In genomic region chr5:136382261-136383005, GRCm38 (mm10) we compare ENCODE assay signal across 14 mouse cellular contexts.
DNase-seq lines count a peak whose midpoint lies in the region; ATAC-seq lines count a peak whose summit lies in the region.
"Had no signal": no experiment of that assay in that cellular context is flagged by ENCODE, and none has a peak within 500 bp of the region (broad histone marks: within the 10 kb centered on the region; RNA-seq: fewer than 3 reads in every experiment).

No protein-coding gene starts in this region.

- no peaks in the 10 kb centered on the region for H3K9me3 ChIP-seq in forebrain, embryonic 13.5 days (replicated peaks)
- H3K9me3 ChIP-seq in forebrain, embryonic 11.5 days (ENCODE audit: control insufficient read depth, low read length) = no peaks in the 10 kb centered on the region
- 0 out of 2 replicates have a peak, but pooled peaks cover 4% of the 10 kb centered on the region for H3K9me3 ChIP-seq in neural tube, embryonic 13.5 days
- H3K9me3 ChIP-seq: embryonic facial prominence, embryonic 12.5 days; midbrain, embryonic 10.5 days; neural tube, embryonic 12.5 days had no signal

- H3K36me3 ChIP-seq in forebrain, embryonic 13.5 days (ENCODE audit: poor library complexity, severe bottlenecking) = 0 out of 2 replicates have a peak, but pooled peaks cover 2% of the 10 kb centered on the region
- H3K36me3 ChIP-seq in forebrain, embryonic 11.5 days (ENCODE audit: control insufficient read depth, insufficient read depth, low read length) = no peaks in the 10 kb centered on the region
- H3K36me3 ChIP-seq in neural tube, embryonic 13.5 days = 0 out of 2 replicates have a peak, but pooled peaks cover 7% of the 10 kb centered on the region
- H3K36me3 ChIP-seq: embryonic facial prominence, embryonic 12.5 days had no signal

- no peak for DNase-seq in forebrain, embryonic 11.5 days (ENCODE audit: low spot score)
- no peak for DNase-seq in neural tube, embryonic 10.5 days (ENCODE audit: extremely low spot score, low spot score)
- peak; percentile 32 for DNase-seq in lung, postnatal 14 days
- DNase-seq in c-Kit-positive CD71-positive TER-119-positive erythroid progenitor cells, embryonic 14.5 days (ENCODE audit: low spot score) = no peak
- no peak for DNase-seq in cerebellum, postnatal 25 days
- DNase-seq: cerebellum, postnatal 14 days; right cerebral cortex, postnatal 25 days had no signal

- no peaks in the 10 kb centered on the region for H3K27me3 ChIP-seq in forebrain, embryonic 13.5 days
- H3K27me3 ChIP-seq in forebrain, embryonic 11.5 days (ENCODE audit: control insufficient read depth, insufficient read depth, low read length) = no peaks in the 10 kb centered on the region
- no peaks in the 10 kb centered on the region for H3K27me3 ChIP-seq in neural tube, embryonic 13.5 days
- H3K27me3 ChIP-seq: embryonic facial prominence, embryonic 12.5 days; neural tube, embryonic 12.5 days had no signal

- WGBS in forebrain, embryonic 13.5 days = 51% methylated on average over 9 of the region's 9 CpGs
- 81% methylated on average over 9 of the region's 9 CpGs for WGBS in forebrain, embryonic 11.5 days
- 73% methylated on average over 9 of the region's 9 CpGs for WGBS in neural tube, embryonic 13.5 days

- peak overlapping the region; percentile 73; the same call in 1 of the 2 replicates for H3K27ac ChIP-seq in forebrain, embryonic 13.5 days
- H3K27ac ChIP-seq in forebrain, embryonic 11.5 days (ENCODE audit: low read depth, low read length) = no peak overlapping the region
- no peak overlapping the region for H3K27ac ChIP-seq in neural tube, embryonic 13.5 days (replicated peaks)
- H3K27ac ChIP-seq: embryonic facial prominence, embryonic 12.5 days; midbrain, embryonic 10.5 days; neural tube, embryonic 12.5 days had no signal

- no peak overlapping the region for H3K4me2 ChIP-seq in forebrain, embryonic 13.5 days
- H3K4me2 ChIP-seq in forebrain, embryonic 11.5 days (ENCODE audit: low read depth, low read length, severe bottlenecking) = no peak overlapping the region
- H3K4me2 ChIP-seq in neural tube, embryonic 13.5 days = no peak overlapping the region
- H3K4me2 ChIP-seq: embryonic facial prominence, embryonic 12.5 days; liver, embryonic 11.5 days; neural tube, embryonic 12.5 days had no signal

- H3K9ac ChIP-seq in forebrain, embryonic 13.5 days = no peak overlapping the region
- no peak overlapping the region for H3K9ac ChIP-seq in forebrain, embryonic 11.5 days (ENCODE audit: low read length)
- H3K9ac ChIP-seq in neural tube, embryonic 13.5 days = no peak overlapping the region
- H3K9ac ChIP-seq: embryonic facial prominence, embryonic 12.5 days; neural tube, embryonic 12.5 days had no signal

- peak; percentile 90 for ATAC-seq in forebrain, embryonic 13.5 days
- no peak for ATAC-seq in forebrain, embryonic 11.5 days (replicated peaks; ENCODE audit: low FRiP score)
- peak; percentile 59 for ATAC-seq in neural tube, embryonic 13.5 days (ENCODE audit: low read depth)
- no peak for ATAC-seq in cerebellum, adult (ENCODE audit: insufficient number of reproducible peaks, low FRiP score, low TSS enrichment)

- peaks cover 27% of the 10 kb centered on the region for H3K4me1 ChIP-seq in forebrain, embryonic 13.5 days
- H3K4me1 ChIP-seq in forebrain, embryonic 11.5 days (replicated peaks; ENCODE audit: control insufficient read depth, insufficient read depth, low read length) = no peaks in the 10 kb centered on the region
- H3K4me1 ChIP-seq in neural tube, embryonic 13.5 days (replicated peaks) = peaks cover 10% of the 10 kb centered on the region
- H3K4me1 ChIP-seq: embryonic facial prominence, embryonic 12.5 days; midbrain, embryonic 10.5 days; neural tube, embryonic 12.5 days had no signal

- no peak overlapping the region for H3K4me3 ChIP-seq in forebrain, embryonic 13.5 days
- H3K4me3 ChIP-seq in forebrain, embryonic 11.5 days (ENCODE audit: low read depth, low read length) = no peak overlapping the region
- H3K4me3 ChIP-seq in neural tube, embryonic 13.5 days = no peak overlapping the region
- H3K4me3 ChIP-seq: embryonic facial prominence, embryonic 12.5 days; midbrain, embryonic 10.5 days; neural tube, embryonic 12.5 days had no signal

Comparison
In these comparisons a context has a peak if more than half of its experiments do, and no peak if none do; other contexts are left out.
1. ATAC-seq: peak in forebrain, embryonic 13.5 days (single experiment) and neural tube, embryonic 13.5 days (single experiment); none in forebrain, embryonic 11.5 days (single experiment) and cerebellum, adult (single experiment).